Mouse (Mus musculus) lung, embryonic 14.5 days (tissue): ENCODE measurements at regions not wholly inside any gene's neighbourhood (a gene's known extent, or its start where the extent isn't known, plus 50 kb on each side); places are given as distances from the start of the nearest gene placed in this dataset.

ENCODE experiments used
- ATAC-seq: fragments of 200-750 bp; cut with Nextera tagmentation; 2 replicates; pipeline ENCODE4 v1.8.0; 2017; ENCODE audit warnings: mild to moderate bottlenecking, moderate TSS enrichment, moderate library complexity; ENCODE audit not compliant: insufficient read depth
- DNase-seq: peaks from one replicate; pipeline ENCODE4 v3.0.0-alpha.2; 2015
- H3K27ac ChIP-seq: fragments of 300-500 bp; sonication (generic); 2 replicates; pipeline ENCODE4 v1.5.1; 2014; ENCODE audit warnings: low read depth, mild to moderate bottlenecking, moderate library complexity
- H3K27me3 ChIP-seq: fragments of 300-500 bp; sonication (generic); 2 replicates; pipeline ENCODE4 v1.6.1; 2014; ENCODE audit warnings: low read length, control low read depth; ENCODE audit not compliant: insufficient read depth
- H3K36me3 ChIP-seq: fragments of 300-500 bp; sonication (generic); 2 replicates; pipeline ENCODE4 v1.6.1; 2014; ENCODE audit warnings: control low read depth; ENCODE audit not compliant: insufficient read depth
- H3K4me1 ChIP-seq: fragments of 300-500 bp; sonication (generic); 2 replicates; pipeline ENCODE4 v1.6.1; 2014; ENCODE audit warnings: antibody characterized with exemption, control low read depth; ENCODE audit not compliant: insufficient read depth
- H3K4me2 ChIP-seq: fragments of 300-500 bp; sonication (generic); 2 replicates; pipeline ENCODE4 v1.6.1; 2014; ENCODE audit warnings: mild to moderate bottlenecking
- H3K4me3 ChIP-seq: fragments of 300-500 bp; sonication (generic); 2 replicates; pipeline ENCODE4 v1.5.1; 2014; ENCODE audit warnings: low read depth, low read length
- H3K9ac ChIP-seq: fragments of 300-500 bp; sonication (generic); 2 replicates; pipeline ENCODE4 v1.6.1; 2014
- H3K9me3 ChIP-seq: fragments of 300-500 bp; sonication (generic); 2 replicates; pipeline ENCODE4 v1.6.1; 2016; ENCODE audit warnings: low read depth, low read length, control low read depth
- CTCF ChIP-seq: IDR thresholded peaks from 2 replicates; pipeline ENCODE4 v1.5.1; 2016; ENCODE audit warnings: antibody characterized with exemption, low read depth
- WGBS: fragments of 180-500 bp; shearing (Covaris S2); extraction: QIAGEN DNeasy Blood & Tissue Kit; methylation state at CpG from one replicate; pipeline ENCODE4 v1.1.7; 2014; 5-methylcytosine and 5-hydroxymethylcytosine counted together

DNA sequence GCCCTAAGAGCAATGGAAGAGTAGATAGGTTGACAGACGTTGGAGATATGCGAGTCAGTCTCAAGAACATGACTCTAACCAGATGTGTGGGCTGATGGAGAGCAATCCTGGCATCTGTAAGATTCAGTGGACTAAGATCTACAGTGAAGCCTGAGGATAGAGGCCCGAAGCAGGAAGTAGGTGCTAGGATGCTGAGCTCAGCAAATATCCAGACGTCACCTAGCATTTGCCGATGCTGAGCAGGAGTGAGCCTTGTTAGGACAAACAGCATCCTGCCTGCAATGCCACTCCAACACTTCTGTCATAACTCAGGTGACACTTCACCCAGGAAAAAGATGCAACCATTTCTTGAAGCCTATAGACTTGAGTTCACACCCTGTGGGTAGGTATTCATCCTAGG lies 199.8 kb downstream of the Hs3st3b1 start:
- Histone ChIP-seq H3K4me3 (no peak overlapping the region), H3K9ac (no peak overlapping the region), H3K27ac (no peak overlapping the region), H3K27me3 (no peaks in the 10 kb centered on the region), H3K4me2 (no peak overlapping the region), H3K36me3 (no peaks in the 10 kb centered on the region), H3K9me3 (no peaks in the 10 kb centered on the region), H3K4me1 (no peaks in the 10 kb centered on the region)
- no peak for ATAC-seq
- WGBS = 86% methylated on average over 5 of the region's 5 CpGs
- TF ChIP-seq CTCF = no peak
- DNase-seq = no peak

DNA sequence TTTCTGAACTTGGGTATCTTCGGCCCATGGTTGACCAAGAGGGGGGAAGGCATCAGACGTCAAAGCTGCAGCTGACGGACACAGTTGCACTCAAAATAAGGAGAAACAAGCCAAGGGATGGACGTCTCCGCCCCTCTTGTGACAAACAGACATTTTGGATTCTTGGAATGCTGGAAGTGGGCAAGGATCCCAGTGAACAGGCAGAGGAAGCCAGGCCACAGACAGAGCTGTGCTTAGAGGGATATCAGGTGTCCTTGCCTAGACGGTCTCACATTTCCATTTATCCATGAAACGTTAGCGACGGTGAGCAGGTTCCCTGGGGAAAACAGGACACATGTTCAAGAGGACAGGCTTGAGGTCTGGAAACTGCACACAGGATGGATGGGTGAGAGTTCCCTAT lies 191.2 kb downstream of the Hs3st3b1 start:
- TF ChIP-seq CTCF = no peak
- DNase-seq = peak; percentile 72

DNA sequence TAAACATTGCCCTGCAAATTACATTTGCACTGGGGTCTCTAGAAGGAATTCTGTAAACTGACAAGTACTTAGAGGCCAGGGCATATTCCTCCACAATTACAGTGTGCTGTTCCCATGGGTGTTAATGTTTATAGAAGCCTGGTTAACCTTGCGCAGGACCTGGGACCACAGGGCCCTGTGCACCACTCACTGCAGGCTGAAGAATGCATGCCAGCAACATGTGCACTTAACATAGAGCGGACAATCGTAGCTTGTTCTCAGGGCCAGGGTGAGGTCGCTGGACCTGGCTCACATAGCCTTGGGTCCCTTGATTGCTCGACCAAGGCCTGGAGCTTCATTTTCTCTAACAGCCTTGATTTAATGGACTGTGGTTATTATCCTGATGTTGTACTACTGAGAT lies 168.8 kb downstream of the Hs3st3b1 start:
- Histone ChIP-seq H3K27ac (no peak overlapping the region), H3K27me3 (no peaks in the 10 kb centered on the region), H3K9me3 (no peaks in the 10 kb centered on the region), H3K4me3 (no peak overlapping the region), H3K4me2 (no peak overlapping the region), H3K36me3 (no peaks in the 10 kb centered on the region), H3K4me1 (peaks cover 4% of the 10 kb centered on the region), H3K9ac (no peak overlapping the region)
- TF ChIP-seq CTCF = no peak
- 70% methylated on average over 5 of the region's 5 CpGs for WGBS
- ATAC-seq (no peak), DNase-seq (no peak)

More for the DNA sequence above, 191.2 kb downstream of the Hs3st3b1 start:
- Histone ChIP-seq H3K36me3 (no peaks in the 10 kb centered on the region), H3K27me3 (no peaks in the 10 kb centered on the region), H3K4me1 (no peaks in the 10 kb centered on the region), H3K4me2 (no peak overlapping the region), H3K4me3 (no peak overlapping the region), H3K9me3 (no peaks in the 10 kb centered on the region), H3K9ac (no peak overlapping the region), H3K27ac (no peak overlapping the region)
- ATAC-seq = peak; percentile 52; the same call in 1 of the 2 replicates
- WGBS = 50% methylated on average over 9 of the region's 9 CpGs

DNA sequence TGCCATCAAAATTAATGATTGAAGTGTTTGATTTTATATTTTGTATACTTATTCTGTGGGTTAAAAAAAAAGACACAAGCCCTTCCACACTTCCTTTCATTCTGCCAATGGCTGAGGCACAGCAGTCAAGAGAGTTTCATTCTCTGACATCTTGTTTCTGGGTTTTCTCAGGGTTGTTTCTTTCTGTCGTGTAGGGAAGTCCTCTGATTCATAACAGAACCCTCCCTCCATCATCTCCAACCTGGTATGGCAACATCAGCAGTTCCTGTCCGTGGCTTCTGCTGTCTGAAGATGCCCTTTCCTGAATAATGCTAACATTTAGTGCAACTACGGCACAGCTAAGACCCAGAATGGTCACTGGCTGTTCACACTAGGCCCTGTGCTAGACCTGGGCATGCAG lies 167.3 kb downstream of the Hs3st3b1 start:
- Histone ChIP-seq H3K9me3 (no peaks in the 10 kb centered on the region), H3K27ac (no peak overlapping the region), H3K9ac (no peak overlapping the region), H3K4me3 (no peak overlapping the region), H3K4me1 (peaks cover 4% of the 10 kb centered on the region), H3K4me2 (no peak overlapping the region), H3K27me3 (no peaks in the 10 kb centered on the region), H3K36me3 (no peaks in the 10 kb centered on the region)
- WGBS = 60% methylated on average over 3 of the region's 3 CpGs
- no peak for DNase-seq
- no peak for TF ChIP-seq CTCF
- ATAC-seq = no peak

DNA sequence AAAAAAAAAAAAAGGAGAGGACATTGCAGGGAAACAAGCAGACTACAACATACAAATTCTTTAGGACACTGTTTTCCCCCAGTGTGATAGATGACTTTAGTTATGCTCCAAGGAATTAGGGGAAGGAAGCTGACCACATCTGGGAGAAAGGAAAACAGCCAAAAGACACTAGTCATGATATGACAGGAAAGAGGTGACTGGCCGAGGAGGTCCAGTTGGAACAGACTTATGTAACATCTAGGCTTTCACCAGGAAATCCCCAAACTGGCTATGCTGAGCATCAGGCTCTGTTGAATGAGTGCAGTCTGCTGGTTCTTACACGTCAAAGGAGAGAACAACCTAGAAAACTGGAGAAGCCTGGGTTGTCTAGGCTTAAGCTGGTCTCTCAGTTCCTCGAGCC lies 163.8 kb downstream of the Hs3st3b1 start:
- H3K27me3 ChIP-seq = 0 out of 2 replicates have a peak, but pooled peaks cover 3% of the 10 kb centered on the region
- H3K36me3 ChIP-seq = no peaks in the 10 kb centered on the region
- DNase-seq (peak; percentile 81), ATAC-seq (0 out of 2 replicates have a peak, but pooled peaks have one; percentile 52)
- no peak for TF ChIP-seq CTCF
- no peaks in the 10 kb centered on the region; the same call in 1 of the 2 replicates for H3K4me1 ChIP-seq
- WGBS = 37% methylated on average over 3 of the region's 3 CpGs
- no peak overlapping the region for H3K9ac ChIP-seq
- H3K27ac ChIP-seq = no peak overlapping the region
- no peaks in the 10 kb centered on the region for H3K9me3 ChIP-seq
- no peak overlapping the region for H3K4me3 ChIP-seq
- no peak overlapping the region for H3K4me2 ChIP-seq

DNA sequence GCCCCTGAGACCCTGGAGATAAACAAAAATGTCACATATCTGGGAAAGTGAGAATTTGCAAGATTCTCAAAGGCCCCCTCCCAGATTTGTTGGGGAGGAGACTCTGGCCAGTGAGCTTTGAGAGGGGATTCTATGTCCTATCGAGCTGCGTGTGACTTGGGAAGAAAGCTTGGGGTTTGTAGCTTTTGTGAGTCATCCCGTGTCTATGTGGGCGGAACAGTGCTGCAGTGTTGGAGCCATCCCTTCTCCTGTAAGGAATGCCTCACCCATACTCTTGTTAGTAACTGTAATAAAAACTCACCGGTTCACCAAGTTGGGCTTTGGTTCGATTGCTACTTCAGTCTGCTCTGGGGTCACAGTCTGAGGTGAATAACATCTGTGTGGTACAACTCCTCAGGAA lies 160.5 kb downstream of the Hs3st3b1 start:
- 0 out of 2 replicates have a peak, but pooled peaks cover 3% of the 10 kb centered on the region for H3K27me3 ChIP-seq
- no peaks in the 10 kb centered on the region for H3K9me3 ChIP-seq
- WGBS = 79% methylated on average over 6 of the region's 6 CpGs
- TF ChIP-seq CTCF = no peak
- ATAC-seq (no peak), DNase-seq (no peak)
- no peak overlapping the region for H3K27ac ChIP-seq
- H3K9ac ChIP-seq = no peak overlapping the region
- H3K36me3 ChIP-seq = no peaks in the 10 kb centered on the region
- no peak overlapping the region for H3K4me2 ChIP-seq
- no peaks in the 10 kb centered on the region; the same call in 1 of the 2 replicates for H3K4me1 ChIP-seq
- no peak overlapping the region for H3K4me3 ChIP-seq

DNA sequence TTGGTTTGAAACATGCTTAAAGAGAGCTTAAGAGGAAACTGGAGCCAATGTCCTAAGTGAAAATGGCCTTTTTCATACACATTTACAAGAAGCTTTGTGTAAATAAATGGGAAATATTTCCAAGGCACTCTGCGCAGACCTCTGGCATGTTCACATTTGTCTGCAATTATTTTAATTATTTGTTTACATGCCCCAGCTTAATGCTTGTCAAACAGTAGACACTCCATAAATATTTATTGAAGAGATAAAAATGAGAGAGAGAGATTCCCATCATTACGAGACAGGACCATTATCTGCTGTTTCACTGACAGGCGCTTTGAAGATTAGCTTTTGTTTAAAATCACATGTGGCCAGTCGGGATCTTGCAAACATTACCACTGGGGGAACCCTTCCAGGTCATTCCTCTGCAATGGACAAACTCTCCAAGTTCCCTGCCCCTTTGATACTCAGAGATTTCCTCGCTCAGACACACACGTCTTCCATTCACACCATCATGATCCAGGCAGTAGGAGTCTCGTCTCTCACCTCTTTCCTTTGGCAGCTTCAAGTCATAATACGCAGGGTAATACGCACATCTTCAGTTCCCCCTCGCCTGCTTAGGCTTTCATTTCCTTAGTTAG lies 154.3 kb downstream of the Hs3st3b1 start:
- H3K36me3 ChIP-seq = no peaks in the 10 kb centered on the region
- H3K4me1 ChIP-seq = no peaks in the 10 kb centered on the region
- H3K27me3 ChIP-seq = no peaks in the 10 kb centered on the region
- peak; percentile 19 for TF ChIP-seq CTCF
- ATAC-seq (peak; percentile 77), DNase-seq (peak; percentile 81)
- H3K4me2 ChIP-seq = no peak overlapping the region
- H3K4me3 ChIP-seq = no peak overlapping the region
- no peaks in the 10 kb centered on the region for H3K9me3 ChIP-seq
- 18% methylated on average over 10 of the region's 10 CpGs for WGBS
- H3K9ac ChIP-seq = no peak overlapping the region
- no peak overlapping the region for H3K27ac ChIP-seq

DNA sequence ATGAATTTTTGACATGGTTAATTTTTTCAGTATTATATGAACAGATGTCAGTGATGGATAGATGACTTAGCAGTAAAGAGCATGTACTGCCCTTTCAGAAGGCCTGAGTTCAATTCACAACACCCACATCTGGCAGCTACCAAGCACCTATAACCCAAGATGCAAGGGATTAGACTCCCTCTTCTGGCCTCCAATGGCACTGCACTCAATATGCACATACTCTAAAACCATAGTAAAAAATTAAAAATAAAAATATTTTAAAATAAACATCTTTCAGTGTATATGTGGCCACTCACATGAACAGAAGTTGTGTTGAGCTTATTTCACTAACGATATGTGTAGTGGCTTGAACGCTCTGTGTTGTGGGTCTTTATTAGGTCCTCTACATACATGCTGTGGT lies 152.4 kb downstream of the Hs3st3b1 start:
- Histone ChIP-seq H3K4me1 (no peaks in the 10 kb centered on the region), H3K4me2 (no peak overlapping the region), H3K27ac (no peak overlapping the region), H3K36me3 (no peaks in the 10 kb centered on the region), H3K4me3 (no peak overlapping the region), H3K9ac (no peak overlapping the region), H3K27me3 (no peaks in the 10 kb centered on the region), H3K9me3 (no peaks in the 10 kb centered on the region)
- 93% methylated on average over 2 of the region's 2 CpGs for WGBS
- no peak for ATAC-seq
- peak; percentile 28; the same call in 1 of the 2 replicates for TF ChIP-seq CTCF
- no peak for DNase-seq
